Comparison of ENCODE assay signal across 19 mouse cellular contexts in genomic region chr7:101330841-101331173, GRCm38 (mm10). TPM values are rescaled to one million over a fixed set of nuclear protein-coding genes. Genes with fewer than 3 reads are reported as not detected.
DNase-seq lines count a peak whose midpoint lies in the region; ATAC-seq and TF ChIP-seq lines count a peak whose summit lies in the region.
"Had no signal": no experiment of that assay in that cellular context is flagged by ENCODE, and none has a peak within 500 bp of the region (broad histone marks: within the 10 kb centered on the region; RNA-seq: fewer than 3 reads in every experiment).

No protein-coding gene starts in this region.

- no peak overlapping the region for H3K4me3 ChIP-seq in liver, postnatal 0 days (ENCODE audit: low read depth, low read length)
- H3K4me3 ChIP-seq in liver, embryonic 11.5 days (ENCODE audit: low read depth, low read length), result no peak overlapping the region
- no peak overlapping the region for H3K4me3 ChIP-seq in myocyte
- H3K4me3 ChIP-seq in forebrain, embryonic 14.5 days (ENCODE audit: low read depth, low read length), result no peak overlapping the region
- H3K4me3 ChIP-seq: embryonic facial prominence, embryonic 12.5 days; heart, embryonic 12.5 days; limb, embryonic 13.5 days; midbrain, embryonic 13.5 days had no signal

- in situ Hi-C loops in Patski (cut with MboI; ENCODE audit: low pct_unique_long_range_greater_than_20kb), result no loop called here

- no peak for ATAC-seq in liver, postnatal 0 days
- no peak for ATAC-seq in liver, embryonic 11.5 days (replicated peaks; ENCODE audit: low FRiP score)
- peak; percentile 6 for ATAC-seq in Patski
- ATAC-seq in forebrain, embryonic 14.5 days, result no peak

- TF ChIP-seq CTCF in liver, postnatal 0 days (IDR thresholded peaks at IDR 0.05; ENCODE audit: low read depth), result no peak
- no peak for TF ChIP-seq CTCF in Patski (IDR thresholded peaks at IDR 0.05)

- no peak overlapping the region for H3K4me2 ChIP-seq in liver, postnatal 0 days (ENCODE audit: low read depth, low read length)
- no peak overlapping the region for H3K4me2 ChIP-seq in liver, embryonic 11.5 days
- peak overlapping the region; percentile 74 for H3K4me2 ChIP-seq in myocyte (ENCODE audit: low read depth)
- no peak overlapping the region for H3K4me2 ChIP-seq in forebrain, embryonic 14.5 days (ENCODE audit: low read length)
- H3K4me2 ChIP-seq: embryonic facial prominence, embryonic 12.5 days; heart, embryonic 12.5 days; hindbrain, embryonic 14.5 days; limb, embryonic 13.5 days; midbrain, embryonic 13.5 days had no signal

- peaks cover 23% of the 10 kb centered on the region for H3K4me1 ChIP-seq in liver, postnatal 0 days (ENCODE audit: insufficient read depth)
- H3K4me1 ChIP-seq in liver, embryonic 11.5 days (replicated peaks; ENCODE audit: control insufficient read depth, insufficient read depth, low read length), result peaks cover 17% of the 10 kb centered on the region
- peaks cover 9% of the 10 kb centered on the region for H3K4me1 ChIP-seq in forebrain, embryonic 14.5 days (ENCODE audit: control insufficient read depth, insufficient read depth, low read length)

- DNase-seq in liver, postnatal 0 days, result no peak
- DNase-seq in liver, embryonic 11.5 days (ENCODE audit: low spot score), result no peak
- no peak for DNase-seq in Patski (ENCODE audit: low read depth, low spot score)
- peak; percentile 65 for DNase-seq in cerebellum, adult 8-10 months
- no peak for DNase-seq in left cerebral cortex, postnatal 14 days (ENCODE audit: low spot score in 2 of 2)
- DNase-seq in forebrain, embryonic 14.5 days (ENCODE audit: low spot score), result no peak
- DNase-seq: heart, adult 11 months; heart, postnatal 14 days; kidney, adult 11 months; lung, postnatal 10 days; retina, postnatal 1 day; right cerebral cortex, postnatal 4 days; thymus, postnatal 14 days had no signal

- H3K27me3 ChIP-seq in liver, postnatal 0 days (ENCODE audit: insufficient read depth, low read length), result no peaks in the 10 kb centered on the region
- no peaks in the 10 kb centered on the region for H3K27me3 ChIP-seq in liver, embryonic 11.5 days (replicated peaks; ENCODE audit: control insufficient read depth, insufficient read depth, low read length)
- H3K27me3 ChIP-seq in Patski, result no peaks in the 10 kb centered on the region
- H3K27me3 ChIP-seq in myocyte (ENCODE audit: control insufficient read depth, insufficient read depth, insufficient read length), result no peaks in the 10 kb centered on the region
- H3K27me3 ChIP-seq in forebrain, embryonic 14.5 days (replicated peaks; ENCODE audit: control insufficient read depth, insufficient read depth, low read length), result no peaks in the 10 kb centered on the region
- H3K27me3 ChIP-seq: embryonic facial prominence, embryonic 12.5 days; limb, embryonic 13.5 days; midbrain, embryonic 13.5 days had no signal

- no peak overlapping the region for H3K9ac ChIP-seq in liver, postnatal 0 days (replicated peaks)
- H3K9ac ChIP-seq in liver, embryonic 11.5 days (ENCODE audit: low read depth, low read length), result no peak overlapping the region
- no peak overlapping the region for H3K9ac ChIP-seq in forebrain, embryonic 14.5 days (ENCODE audit: low read length)
- H3K9ac ChIP-seq: embryonic facial prominence, embryonic 12.5 days; heart, embryonic 12.5 days; hindbrain, embryonic 14.5 days; midbrain, embryonic 13.5 days had no signal

- CTCF ChIA-PET in Patski (lab: Charles Lee), result interaction anchor here (5.6 kb wide), 1 partner anchor 20 kb away, joined by 29 read pairs; no protein-coding TSS in a partner anchor

- peak overlapping the region; percentile 39; the same call in 1 of the 2 replicates for H3K27ac ChIP-seq in liver, postnatal 0 days (ENCODE audit: low read depth)
- H3K27ac ChIP-seq in liver, embryonic 11.5 days (ENCODE audit: low read depth, low read length), result no peak overlapping the region
- H3K27ac ChIP-seq in forebrain, embryonic 14.5 days (ENCODE audit: low read depth, low read length), result no peak overlapping the region
- H3K27ac ChIP-seq: embryonic facial prominence, embryonic 12.5 days; hindbrain, embryonic 14.5 days; limb, embryonic 13.5 days; midbrain, embryonic 13.5 days had no signal

- H3K36me3 ChIP-seq in liver, postnatal 0 days (replicated peaks; ENCODE audit: insufficient read depth, low read length), result peaks cover 11% of the 10 kb centered on the region
- no peaks in the 10 kb centered on the region for H3K36me3 ChIP-seq in liver, embryonic 11.5 days (ENCODE audit: control insufficient read depth, insufficient read depth, low read length)
- no peaks in the 10 kb centered on the region for H3K36me3 ChIP-seq in myocyte (ENCODE audit: control insufficient read depth, insufficient read depth)
- no peaks in the 10 kb centered on the region for H3K36me3 ChIP-seq in forebrain, embryonic 14.5 days (ENCODE audit: control insufficient read depth, insufficient read depth, low read length)
- H3K36me3 ChIP-seq: embryonic facial prominence, embryonic 12.5 days; heart, embryonic 12.5 days; limb, embryonic 13.5 days; midbrain, embryonic 13.5 days had no signal

- no peak overlapping the region for H3ac ChIP-seq in myocyte (ENCODE audit: control insufficient read depth, insufficient read length)

- 73% methylated on average over 4 of the region's 4 CpGs for WGBS in liver, postnatal 0 days (ENCODE audit: insufficient replicate concordance)
- WGBS in liver, embryonic 11.5 days, result 81% methylated on average over 4 of the region's 4 CpGs
- WGBS in forebrain, embryonic 14.5 days, result 80% methylated on average over 4 of the region's 4 CpGs

- intact Hi-C loops in left cerebral cortex, postnatal 14 days (cut with DNase I), result no loop called here

- no peaks in the 10 kb centered on the region for H3K79me2 ChIP-seq in myocyte (ENCODE audit: control insufficient read depth, insufficient read depth)

- TF ChIP-seq EP300 in liver, postnatal 0 days (IDR thresholded peaks at IDR 0.05; ENCODE audit: low read depth), result no peak

- no peak for TF ChIP-seq POLR2A in myocyte (IDR thresholded peaks at IDR 0.05; ENCODE audit: insufficient read length, low read depth)

- POLR2A ChIA-PET in Patski (lab: Charles Lee), result interaction anchor here (0.6 to 1.2 kb wide), 2 partner anchors 13 to 790 kb away, joined by 3 read pairs; no protein-coding TSS in a partner anchor

- H3K9me3 ChIP-seq in liver, postnatal 0 days (ENCODE audit: low read length), result no peaks in the 10 kb centered on the region
- no peaks in the 10 kb centered on the region for H3K9me3 ChIP-seq in liver, embryonic 11.5 days (ENCODE audit: control insufficient read depth, low read length)
- no peaks in the 10 kb centered on the region for H3K9me3 ChIP-seq in forebrain, embryonic 14.5 days (replicated peaks; ENCODE audit: control insufficient read depth, low read length)
- H3K9me3 ChIP-seq: embryonic facial prominence, embryonic 12.5 days; heart, embryonic 12.5 days; limb, embryonic 13.5 days; midbrain, embryonic 13.5 days had no signal

TF ChIP-seq in myocyte, 11 proteins besides CTCF, POLR2A, EP300 and RAD21:
- peak in 2 of 3 experiments; percentile 2 to 6 for TF ChIP-seq MYOD1 (IDR thresholded peaks at IDR 0.05; ENCODE audit: control insufficient read depth in 1 of 3, insufficient read length in 2 of 3, low read depth in 2 of 3)
- TF ChIP-seq TCF12 (IDR thresholded peaks at IDR 0.05; ENCODE audit: insufficient read depth, poor library complexity, severe bottlenecking), result no peak
- TF ChIP-seq MYOG (IDR thresholded peaks at IDR 0.05; ENCODE audit: control insufficient read depth in 1 of 3, insufficient read depth in 1 of 3, insufficient read length in 2 of 3, low read depth in 2 of 3), result peak in 1 of 3 experiments; percentile 17

RNA-seq across cellular contexts. Expression of gene Stard10, which starts 13.9 kb away (rescaled TPM):
- polyA plus RNA-seq in liver, postnatal 0 days (2015; fragmentation: Nextera tagmentation; extraction: Ambion mirVana), result 361 and 384 TPM in 2 replicates
- polyA plus RNA-seq in liver, embryonic 11.5 days (2014; fragmentation: Nextera tagmentation; extraction: Ambion mirVana), result 86.4 and 93.9 TPM in 2 replicates
- polyA plus RNA-seq in Patski (2021) (68.5 TPM), myocyte (2012; fragmentation: generic; extraction: Trizol) (39.6 TPM)
- 10 to 100 TPM; 31.4 to 32.2 TPM for total RNA-seq in left cerebral cortex, postnatal 14 days (2021)
- polyA plus RNA-seq in forebrain, embryonic 14.5 days (2014; fragmentation: Nextera tagmentation; extraction: Ambion mirVana), result 8.0 and 8.1 TPM in 2 replicates

RNA-seq across cellular contexts. Expression of gene Arap1, which starts 17.1 kb away (rescaled TPM):
- 16.0 and 18.1 TPM in 2 replicates for polyA plus RNA-seq in liver, postnatal 0 days (2015; fragmentation: Nextera tagmentation; extraction: Ambion mirVana)
- polyA plus RNA-seq in liver, embryonic 11.5 days (2014; fragmentation: Nextera tagmentation; extraction: Ambion mirVana), result 33.8 and 33.9 TPM in 2 replicates
- polyA plus RNA-seq in Patski (2021) (31.1 TPM), myocyte (2012; fragmentation: generic; extraction: Trizol) (24.7 TPM)
- total RNA-seq in left cerebral cortex, postnatal 14 days (2021), result 10 to 100 TPM; 13.9 to 17.9 TPM
- polyA plus RNA-seq in forebrain, embryonic 14.5 days (2014; fragmentation: Nextera tagmentation; extraction: Ambion mirVana), result 5.8 and 6.5 TPM in 2 replicates

RNA-seq across cellular contexts. Expression of gene Atg16l2, which starts 28.8 kb away (rescaled TPM):
- polyA plus RNA-seq in liver, postnatal 0 days (2015; fragmentation: Nextera tagmentation; extraction: Ambion mirVana), result 4.9 and 5.3 TPM in 2 replicates
- 5.7 and 6.4 TPM in 2 replicates for polyA plus RNA-seq in liver, embryonic 11.5 days (2014; fragmentation: Nextera tagmentation; extraction: Ambion mirVana)
- polyA plus RNA-seq in Patski (2021) (39.5 TPM), myocyte (2012; fragmentation: generic; extraction: Trizol) (6.6 TPM)
- total RNA-seq in left cerebral cortex, postnatal 14 days (2021), result 10 to 100 TPM; 53.7 to 60.3 TPM
- 13.5 and 17.8 TPM in 2 replicates for polyA plus RNA-seq in forebrain, embryonic 14.5 days (2014; fragmentation: Nextera tagmentation; extraction: Ambion mirVana)
